Mouse (Mus musculus): ENCODE results near the gene Cux1.

GRCm38 (mm10) chr5:136552832-136553231 lies 14.5 kb downstream of the Cux1 start:
- TF ChIP-seq GATA1 (IDR thresholded peaks at IDR 0.05; ENCODE audit: borderline replicate concordance, low read length) (no peak), FLI1 (IDR thresholded peaks at IDR 0.05; ENCODE audit: low read length) (no peak)
